10 mouse cellular contexts compared by ENCODE assay signal in the genomic region with DNA sequence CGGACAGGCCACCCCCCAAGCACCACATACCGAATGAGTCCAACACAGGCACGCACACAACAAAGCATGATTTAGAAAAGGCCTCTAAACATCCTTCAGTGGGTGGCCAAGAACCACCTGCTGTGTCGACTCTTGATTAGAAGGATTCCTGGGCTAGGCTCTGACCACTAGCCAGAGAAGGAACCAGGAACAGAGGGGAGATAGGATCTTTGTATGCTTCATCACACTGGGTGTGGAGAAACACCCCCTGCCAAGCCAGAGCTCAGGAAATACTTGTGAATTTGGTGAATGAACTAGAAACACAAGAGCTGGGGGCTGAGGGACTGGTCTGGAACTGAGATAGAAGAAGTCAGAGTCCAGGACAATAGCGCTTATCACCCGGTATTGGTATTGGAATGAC. TPM values are rescaled to one million over a fixed set of nuclear protein-coding genes. Genes with fewer than 3 reads are reported as not detected.
DNase-seq lines count a peak whose midpoint lies in the region; ATAC-seq and TF ChIP-seq lines count a peak whose summit lies in the region.
"Had no signal": no experiment of that assay in that cellular context is flagged by ENCODE, and none has a peak within 500 bp of the region (broad histone marks: within the 10 kb centered on the region; RNA-seq: fewer than 3 reads in every experiment).

No protein-coding gene starts in this region.

- TF ChIP-seq CTCF in hindbrain, postnatal 0 days (IDR thresholded peaks at IDR 0.05; ENCODE audit: low read depth), result no peak

- no peak for ATAC-seq in kidney, embryonic 16.5 days (ENCODE audit: low FRiP score, low TSS enrichment)
- no peak for ATAC-seq in embryonic facial prominence, embryonic 11.5 days (replicated peaks; ENCODE audit: insufficient number of reproducible peaks, low FRiP score, low TSS enrichment, low read depth)
- no peak for ATAC-seq in hindbrain, postnatal 0 days
- ATAC-seq in neural tube, embryonic 13.5 days (ENCODE audit: low read depth), result no peak
- ATAC-seq in erythroblast, adult 5-6 weeks (replicated peaks; ENCODE audit: low FRiP score, poor library complexity, severe bottlenecking), result no peak

- DNase-seq in kidney, postnatal 36 days, result no peak
- DNase-seq in embryonic facial prominence, embryonic 11.5 days (ENCODE audit: low spot score), result no peak
- DNase-seq in hindbrain, postnatal 0 days (ENCODE audit: low spot score), result no peak
- no peak for DNase-seq in thymus, postnatal 14 days
- DNase-seq in adipocyte (ENCODE audit: low spot score), result no peak
- DNase-seq: cerebellum, adult 9-10 months; heart, postnatal 14 days had no signal

- H3K27ac ChIP-seq in kidney, embryonic 16.5 days (ENCODE audit: low read length), result peak overlapping the region; percentile 92; the same call in 1 of the 2 replicates
- 0 out of 2 replicates have a peak overlapping the region, but pooled peaks have one; percentile 92 for H3K27ac ChIP-seq in embryonic facial prominence, embryonic 11.5 days (replicated peaks; ENCODE audit: low read depth, low read length)
- no peak overlapping the region for H3K27ac ChIP-seq in hindbrain, postnatal 0 days
- H3K27ac ChIP-seq in neural tube, embryonic 13.5 days (replicated peaks), result no peak overlapping the region; the same call in none of the 2 replicates

- no peaks in the 10 kb centered on the region for H3K27me3 ChIP-seq in kidney, embryonic 16.5 days (ENCODE audit: insufficient read depth, low read length)
- no peaks in the 10 kb centered on the region for H3K27me3 ChIP-seq in embryonic facial prominence, embryonic 11.5 days (ENCODE audit: control insufficient read depth, insufficient read depth, low read length)
- H3K27me3 ChIP-seq in hindbrain, postnatal 0 days (ENCODE audit: insufficient read depth, low read length), result no peaks in the 10 kb centered on the region
- no peaks in the 10 kb centered on the region for H3K27me3 ChIP-seq in neural tube, embryonic 13.5 days

- H3K4me3 ChIP-seq in kidney, embryonic 16.5 days (ENCODE audit: low read length), result peak overlapping the region; percentile 96
- peak overlapping the region; percentile 92 for H3K4me3 ChIP-seq in embryonic facial prominence, embryonic 11.5 days (ENCODE audit: low read depth, low read length)
- peak overlapping the region; percentile 62; the same call in 1 of the 2 replicates for H3K4me3 ChIP-seq in hindbrain, postnatal 0 days (ENCODE audit: low read length)
- H3K4me3 ChIP-seq in neural tube, embryonic 13.5 days, result peak overlapping the region; percentile 84

- peak overlapping the region; percentile 97 for H3K9ac ChIP-seq in kidney, embryonic 16.5 days (replicated peaks; ENCODE audit: low read length)
- H3K9ac ChIP-seq in embryonic facial prominence, embryonic 11.5 days (replicated peaks; ENCODE audit: low read length), result peak overlapping the region; percentile 97
- no peak overlapping the region for H3K9ac ChIP-seq in hindbrain, postnatal 0 days (replicated peaks; ENCODE audit: low read length)
- peak overlapping the region; percentile 86 for H3K9ac ChIP-seq in neural tube, embryonic 13.5 days

- peak overlapping the region; percentile 73 for H3K4me2 ChIP-seq in kidney, embryonic 16.5 days (replicated peaks; ENCODE audit: low read depth, low read length)
- H3K4me2 ChIP-seq in embryonic facial prominence, embryonic 11.5 days (ENCODE audit: low read depth, low read length), result peak overlapping the region; percentile 68
- H3K4me2 ChIP-seq in hindbrain, postnatal 0 days (ENCODE audit: low read depth, low read length), result peak overlapping the region; percentile 72
- peak overlapping the region; percentile 85 for H3K4me2 ChIP-seq in neural tube, embryonic 13.5 days

- H3K4me1 ChIP-seq in kidney, embryonic 16.5 days (ENCODE audit: insufficient read depth, low read length), result peaks cover 59% of the 10 kb centered on the region
- H3K4me1 ChIP-seq in embryonic facial prominence, embryonic 11.5 days (ENCODE audit: control insufficient read depth, insufficient read depth, low read length), result peaks cover 8% of the 10 kb centered on the region
- peaks cover 19% of the 10 kb centered on the region; the same call in 1 of the 2 replicates for H3K4me1 ChIP-seq in hindbrain, postnatal 0 days (ENCODE audit: insufficient read depth, low read length)
- peaks cover 75% of the 10 kb centered on the region for H3K4me1 ChIP-seq in neural tube, embryonic 13.5 days (replicated peaks)

- H3K9me3 ChIP-seq in kidney, embryonic 16.5 days (ENCODE audit: low read length), result no peaks in the 10 kb centered on the region
- no peaks in the 10 kb centered on the region for H3K9me3 ChIP-seq in embryonic facial prominence, embryonic 11.5 days (replicated peaks; ENCODE audit: control insufficient read depth, low read length)
- no peaks in the 10 kb centered on the region for H3K9me3 ChIP-seq in hindbrain, postnatal 0 days (ENCODE audit: low read length)
- no peaks in the 10 kb centered on the region for H3K9me3 ChIP-seq in neural tube, embryonic 13.5 days

- H3K36me3 ChIP-seq in kidney, embryonic 16.5 days (ENCODE audit: insufficient read depth, low read length), result peaks cover 24% of the 10 kb centered on the region
- peaks cover 11% of the 10 kb centered on the region for H3K36me3 ChIP-seq in embryonic facial prominence, embryonic 11.5 days (replicated peaks; ENCODE audit: control insufficient read depth, insufficient read depth, low read depth, low read length)
- H3K36me3 ChIP-seq in hindbrain, postnatal 0 days (ENCODE audit: insufficient read depth, low read length), result 0 out of 2 replicates have a peak, but pooled peaks cover 3% of the 10 kb centered on the region
- H3K36me3 ChIP-seq in neural tube, embryonic 13.5 days, result peaks cover 11% of the 10 kb centered on the region

- WGBS in kidney, embryonic 16.5 days, result 17% methylated on average over 6 of the region's 6 CpGs
- 9% methylated on average over 6 of the region's 6 CpGs for WGBS in embryonic facial prominence, embryonic 11.5 days
- 15% methylated on average over 6 of the region's 6 CpGs for WGBS in hindbrain, postnatal 0 days
- 5% methylated on average over 6 of the region's 6 CpGs for WGBS in neural tube, embryonic 13.5 days

RNA-seq across cellular contexts. Expression of a gene that starts 1.3 kb away (rescaled TPM):
- 29.2 and 31.3 TPM in 2 replicates for polyA plus RNA-seq in kidney, embryonic 16.5 days (2015; fragmentation: Nextera tagmentation; extraction: Ambion mirVana)
- 39.1 and 39.5 TPM in 2 replicates for polyA plus RNA-seq in embryonic facial prominence, embryonic 11.5 days (2014; fragmentation: Nextera tagmentation; extraction: Ambion mirVana)
- total RNA-seq in hindbrain, postnatal 0 days (2014; rRNA removed), result 7.6 and 9.6 TPM in 2 replicates
- polyA plus RNA-seq in hindbrain, postnatal 0 days (2015; fragmentation: Nextera tagmentation; extraction: Ambion mirVana), result 3.5 and 4.2 TPM in 2 replicates
- 8.5 and 10.7 TPM in 2 replicates for polyA plus RNA-seq in neural tube, embryonic 13.5 days (2015; fragmentation: Nextera tagmentation; extraction: Ambion mirVana)
- not detected in 2 replicates for total RNA-seq in erythroblast, adult 5-6 weeks (2015; ENCODE audit: low replicate concordance)
- total RNA-seq in erythroblast, adult 5-6 weeks (2017; ENCODE audit: low replicate concordance), result not detected in 2 replicates

RNA-seq across cellular contexts. Expression of a gene that starts 13.3 kb away (rescaled TPM):
- 107 and 108 TPM in 2 replicates for polyA plus RNA-seq in kidney, embryonic 16.5 days (2015; fragmentation: Nextera tagmentation; extraction: Ambion mirVana)
- 17.8 and 17.9 TPM in 2 replicates for polyA plus RNA-seq in embryonic facial prominence, embryonic 11.5 days (2014; fragmentation: Nextera tagmentation; extraction: Ambion mirVana)
- total RNA-seq in hindbrain, postnatal 0 days (2014; rRNA removed), result 94.4 and 107 TPM in 2 replicates
- 67.6 and 73.2 TPM in 2 replicates for polyA plus RNA-seq in hindbrain, postnatal 0 days (2015; fragmentation: Nextera tagmentation; extraction: Ambion mirVana)
- 48.8 and 54.0 TPM in 2 replicates for polyA plus RNA-seq in neural tube, embryonic 13.5 days (2015; fragmentation: Nextera tagmentation; extraction: Ambion mirVana)
- 25.3 and 34.2 TPM in 2 replicates for total RNA-seq in erythroblast, adult 5-6 weeks (2015; ENCODE audit: low replicate concordance)
- 5.0 and 14.1 TPM in 2 replicates for total RNA-seq in erythroblast, adult 5-6 weeks (2017; ENCODE audit: low replicate concordance)

RNA-seq across cellular contexts. Expression of a gene that starts 13.8 kb away (rescaled TPM):
- polyA plus RNA-seq in kidney, embryonic 16.5 days (2015; fragmentation: Nextera tagmentation; extraction: Ambion mirVana), result 11.5 and 11.8 TPM in 2 replicates
- polyA plus RNA-seq in embryonic facial prominence, embryonic 11.5 days (2014; fragmentation: Nextera tagmentation; extraction: Ambion mirVana), result 6.6 and 8.3 TPM in 2 replicates
- 107 and 171 TPM in 2 replicates for total RNA-seq in hindbrain, postnatal 0 days (2014; rRNA removed)
- 57.0 and 61.4 TPM in 2 replicates for polyA plus RNA-seq in hindbrain, postnatal 0 days (2015; fragmentation: Nextera tagmentation; extraction: Ambion mirVana)
- 87.4 and 90.1 TPM in 2 replicates for polyA plus RNA-seq in neural tube, embryonic 13.5 days (2015; fragmentation: Nextera tagmentation; extraction: Ambion mirVana)
- total RNA-seq in erythroblast, adult 5-6 weeks (2015; ENCODE audit: low replicate concordance), result not detected in 2 replicates
- not detected in 2 replicates for total RNA-seq in erythroblast, adult 5-6 weeks (2017; ENCODE audit: low replicate concordance)
- total RNA-seq: heart, postnatal 14 days had no signal

RNA-seq across cellular contexts. Expression of a gene that starts 25.2 kb away (rescaled TPM):
- 0.32 and 0.35 TPM in 2 replicates for polyA plus RNA-seq in kidney, embryonic 16.5 days (2015; fragmentation: Nextera tagmentation; extraction: Ambion mirVana)
- 0.32 TPM in 1 of 2 replicates, not detected in the other for polyA plus RNA-seq in embryonic facial prominence, embryonic 11.5 days (2014; fragmentation: Nextera tagmentation; extraction: Ambion mirVana)
- 0.07 and 0.31 TPM in 2 replicates for total RNA-seq in hindbrain, postnatal 0 days (2014; rRNA removed)
- polyA plus RNA-seq in hindbrain, postnatal 0 days (2015; fragmentation: Nextera tagmentation; extraction: Ambion mirVana), result 0.20 and 0.42 TPM in 2 replicates
- 0.17 TPM in 1 of 2 replicates, not detected in the other for polyA plus RNA-seq in neural tube, embryonic 13.5 days (2015; fragmentation: Nextera tagmentation; extraction: Ambion mirVana)
- not detected in 2 replicates for total RNA-seq in erythroblast, adult 5-6 weeks (2015; ENCODE audit: low replicate concordance)
- not detected in 2 replicates for total RNA-seq in erythroblast, adult 5-6 weeks (2017; ENCODE audit: low replicate concordance)
- total RNA-seq: heart, postnatal 14 days had no signal

RNA-seq across cellular contexts. Expression of a gene that starts 28.5 kb away (rescaled TPM):
- polyA plus RNA-seq in kidney, embryonic 16.5 days (2015; fragmentation: Nextera tagmentation; extraction: Ambion mirVana), result 2.9 and 3.3 TPM in 2 replicates
- polyA plus RNA-seq in embryonic facial prominence, embryonic 11.5 days (2014; fragmentation: Nextera tagmentation; extraction: Ambion mirVana), result 0.21 TPM in 1 of 2 replicates, not detected in the other
- 0.05 TPM in 1 of 2 replicates, not detected in the other for total RNA-seq in hindbrain, postnatal 0 days (2014; rRNA removed)
- polyA plus RNA-seq in hindbrain, postnatal 0 days (2015; fragmentation: Nextera tagmentation; extraction: Ambion mirVana), result 1.00 and 1.1 TPM in 2 replicates
- polyA plus RNA-seq in neural tube, embryonic 13.5 days (2015; fragmentation: Nextera tagmentation; extraction: Ambion mirVana), result 0.88 and 1.1 TPM in 2 replicates
- total RNA-seq in erythroblast, adult 5-6 weeks (2015; ENCODE audit: low replicate concordance), result not detected in 2 replicates
- not detected in 2 replicates for total RNA-seq in erythroblast, adult 5-6 weeks (2017; ENCODE audit: low replicate concordance)

Comparison
In these comparisons a context has a peak if more than half of its experiments do, and no peak if none do; other contexts are left out.
1. H3K27ac ChIP-seq: peak in kidney, embryonic 16.5 days (single experiment) and embryonic facial prominence, embryonic 11.5 days (single experiment); none in hindbrain, postnatal 0 days (single experiment) and neural tube, embryonic 13.5 days (single experiment).
2. Peak in every context shown above with its lines, with median percentiles within 50 percentile points of each other: H3K4me2 ChIP-seq and H3K4me3 ChIP-seq.